ENCODE assay signal across 8 mouse cellular contexts in genomic region chr8:69790773-69791367, GRCm38 (mm10). TPM values are rescaled to one million over a fixed set of nuclear protein-coding genes. Genes with fewer than 3 reads are reported as not detected.
DNase-seq lines count a peak whose midpoint lies in the region; ATAC-seq lines count a peak whose summit lies in the region.

Gene Atp13a1, plus strand, starts transcription at chr8:69791163.
Gene Zfp866, minus strand, starts transcription at chr8:69791178.

- H3K36me3 ChIP-seq in hindbrain, embryonic 16.5 days (ENCODE audit: control insufficient read depth, insufficient read depth, low read length) = peaks cover 12% of the 10 kb centered on the region
- H3K36me3 ChIP-seq in macrophage (ENCODE audit: inconsistent target) = peaks cover 25% of the 10 kb centered on the region

- ATAC-seq in hindbrain, embryonic 16.5 days = peak; percentile 97

- peak within 1 kb of the TSS; percentile 90 for H3K9ac ChIP-seq in hindbrain, embryonic 16.5 days (ENCODE audit: low read depth, low read length)

- H3K79me2 ChIP-seq in macrophage (ENCODE audit: inconsistent target) = peaks cover 48% of the 10 kb centered on the region

- H3K4me2 ChIP-seq in hindbrain, embryonic 16.5 days (ENCODE audit: low read length) = peak within 1 kb of the TSS; percentile 67

- H3K4me1 ChIP-seq in hindbrain, embryonic 16.5 days (ENCODE audit: control insufficient read depth, insufficient read depth, low read depth, low read length) = peaks cover 24% of the 10 kb centered on the region

- no peaks in the 10 kb centered on the region for H3K27me3 ChIP-seq in hindbrain, embryonic 16.5 days (replicated peaks; ENCODE audit: control insufficient read depth, insufficient read depth, low read length)

- WGBS in hindbrain, embryonic 16.5 days = under 1% methylated on average over 33 of the region's 38 CpGs
- WGBS in macrophage (ENCODE audit: missing documents) = under 1% methylated on average over 38 of the region's 38 CpGs

- peak within 1 kb of the TSS; percentile 97 for H3K4me3 ChIP-seq in hindbrain, embryonic 16.5 days (ENCODE audit: low read length)
- H3K4me3 ChIP-seq in macrophage (ENCODE audit: inconsistent target) = peak within 1 kb of the TSS; percentile 92

- H3K27ac ChIP-seq in hindbrain, embryonic 16.5 days (ENCODE audit: low read depth, low read length) = peak within 1 kb of the TSS; percentile 77
- peak within 1 kb of the TSS; percentile 76 for H3K27ac ChIP-seq in macrophage

- DNase-seq in T-cell, adult 2 months (ENCODE audit: low spot score) = peak; percentile 92
- peak; percentile 91 to 93 for DNase-seq in cerebellum, postnatal 25 days
- DNase-seq in frontal cortex, postnatal 36 days (ENCODE audit: low spot score in 2 of 2) = peak; percentile 89 to 92
- peak; percentile 84 to 91 for DNase-seq in left cerebral cortex, adult 18-20 months (ENCODE audit: low spot score in 2 of 2)
- peak; percentile 92 for DNase-seq in right cerebral cortex, adult 18-20 months
- DNase-seq in urinary bladder, postnatal 25 days (ENCODE audit: low spot score) = peak; percentile 85

- H3K9me3 ChIP-seq in hindbrain, embryonic 16.5 days (ENCODE audit: control insufficient read depth, low read length) = no peaks in the 10 kb centered on the region

RNA-seq across cellular contexts. Expression of gene Atp13a1, which starts in this region (rescaled TPM):
- 50.1 and 56.4 TPM in 2 replicates for polyA plus RNA-seq in hindbrain, embryonic 16.5 days (2015; fragmentation: Nextera tagmentation; extraction: Ambion mirVana)
- total RNA-seq in left cerebral cortex, adult 18-20 months (2021) = 10 to 100 TPM; 36.2 to 36.4 TPM
- total RNA-seq in macrophage (2018; cell fraction: chromatin; rRNA removed) = 100 to 1,000 TPM in 12 of 26 experiments, 10 to 100 TPM in 14; 32.3 to 154 (median 98.5) TPM
- 10 to 100 TPM; 17.5 to 59.6 (median 33.2) TPM for total RNA-seq in macrophage (2018; cell fraction: cytosol; rRNA removed)
- 100 to 1,000 TPM in 6 of 26 experiments, 10 to 100 TPM in 20; 34.5 to 121 (median 73.9) TPM for total RNA-seq in macrophage (2018; cell fraction: nucleus; rRNA removed)
- polyA plus RNA-seq in macrophage (2018) = 22.5 to 33.4 TPM (median 32.7 TPM) in 3 replicates

RNA-seq across cellular contexts. Expression of gene Zfp866, which starts in this region (rescaled TPM):
- polyA plus RNA-seq in hindbrain, embryonic 16.5 days (2015; fragmentation: Nextera tagmentation; extraction: Ambion mirVana) = 32.8 and 37.0 TPM in 2 replicates
- total RNA-seq in left cerebral cortex, adult 18-20 months (2021) = 10 to 100 TPM; 26.6 to 27.8 TPM
- 10 to 100 TPM; 19.0 to 65.8 (median 42.5) TPM for total RNA-seq in macrophage (2018; cell fraction: chromatin; rRNA removed)
- total RNA-seq in macrophage (2018; cell fraction: cytosol; rRNA removed) = 10 to 100 TPM in 5 of 26 experiments, 1 to 10 TPM in 21; 4.1 to 14.2 (median 7.3) TPM
- 10 to 100 TPM; 18.3 to 69.8 (median 32.9) TPM for total RNA-seq in macrophage (2018; cell fraction: nucleus; rRNA removed)
- 10.1 to 11.2 TPM (median 10.2 TPM) in 3 replicates for polyA plus RNA-seq in macrophage (2018)

Comparison
In these comparisons a context has a peak if more than half of its experiments do, and no peak if none do; other contexts are left out.
1. Peak in every context shown above with its lines: DNase-seq, ATAC-seq, H3K4me3 ChIP-seq and H3K27ac ChIP-seq.